Mouse (Mus musculus): ENCODE data around the gene Pmpca. TPM values are rescaled to one million over a fixed set of nuclear protein-coding genes. Genes with fewer than 3 reads are reported as not detected.

Pmpca gene
- 68.0 and 80.9 TPM in 2 replicates for polyA plus RNA-seq (2014; fragmentation: Nextera tagmentation; extraction: Ambion mirVana)

DNA sequence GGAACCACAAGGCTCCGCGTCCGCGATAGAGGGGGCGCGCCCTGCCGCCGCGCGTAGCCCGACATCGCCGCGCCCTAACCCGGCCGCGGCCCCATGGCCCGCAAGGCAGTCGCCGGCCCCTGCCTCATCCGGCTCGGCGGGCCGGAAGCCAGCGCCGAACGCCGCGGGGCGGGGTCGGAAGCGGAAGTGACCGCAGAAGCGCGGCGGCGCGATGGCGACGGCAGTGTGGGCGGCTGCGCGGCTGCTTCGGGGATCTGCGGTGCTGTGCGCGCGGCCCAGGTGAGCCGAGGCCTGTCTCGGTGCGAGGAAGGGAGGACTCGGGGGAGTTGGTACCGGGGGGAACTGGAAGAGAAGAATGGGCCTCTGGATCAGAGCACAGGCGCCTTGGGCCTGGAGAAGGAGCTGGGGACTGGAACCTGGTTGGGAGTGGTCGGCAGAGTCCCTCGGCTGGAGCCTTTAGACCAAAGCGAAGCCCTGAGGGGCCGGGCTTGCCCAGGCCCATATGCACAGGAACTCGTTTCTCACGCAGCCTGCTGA lies at the start of gene Pmpca, which contains the start of gene Entr1:
Gene Pmpca (plus strand): TSS at position 186 of the 537 bp plus-strand sequence.
Gene Entr1 (minus strand): TSS at position 163 of the 537 bp plus-strand sequence.
- Histone ChIP-seq H3K9ac (replicated peaks; ENCODE audit: low read length) (peak within 1 kb of the TSS; percentile 92), H3K27ac (replicated peaks; ENCODE audit: low read depth, low read length) (peak within 1 kb of the TSS; percentile 77), H3K27me3 (ENCODE audit: control insufficient read depth, insufficient read depth, low read length) (no peaks in the 10 kb centered on the region), H3K4me1 (ENCODE audit: control insufficient read depth, insufficient read depth, low read length) (peaks cover 12% of the 10 kb centered on the region), H3K9me3 (ENCODE audit: control insufficient read depth, low read length) (no peaks in the 10 kb centered on the region), H3K4me3 (replicated peaks; ENCODE audit: low read depth, low read length) (peak within 1 kb of the TSS; percentile 97), H3K36me3 (ENCODE audit: control insufficient read depth, insufficient read depth, low read length) (peaks cover 77% of the 10 kb centered on the region), H3K4me2 (ENCODE audit: low read length) (peak within 1 kb of the TSS; percentile 98)
- peak; percentile 96 for DNase-seq
- under 1% methylated on average over 60 of the region's 60 CpGs for WGBS
- peak; percentile 91 for ATAC-seq (ENCODE audit: low FRiP score, low TSS enrichment)

- H3K4me2 ChIP-seq (ENCODE audit: low read length): no peak overlapping the region
- no peak for DNase-seq
- WGBS: 95% methylated on average over 2 of the region's 2 CpGs
Observed at GRCm38 (mm10) chr2:26341510-26341981, 47.6 kb upstream of the Pmpca start.

GRCm38 (mm10) chr2:26342044-26342443 lies 47.1 kb upstream of the Pmpca start:
- H3K4me3 ChIP-seq (replicated peaks; ENCODE audit: low read depth, low read length): no peak overlapping the region
- no peaks in the 10 kb centered on the region for H3K27me3 ChIP-seq (ENCODE audit: control insufficient read depth, insufficient read depth, low read length)
- H3K9me3 ChIP-seq (ENCODE audit: control insufficient read depth, low read length): no peaks in the 10 kb centered on the region
- DNase-seq (peak; percentile 21), ATAC-seq (ENCODE audit: low FRiP score, low TSS enrichment) (no peak)
- H3K36me3 ChIP-seq (ENCODE audit: control insufficient read depth, insufficient read depth, low read length): peaks cover 88% of the 10 kb centered on the region
- H3K4me2 ChIP-seq (ENCODE audit: low read length): no peak overlapping the region
- H3K9ac ChIP-seq (replicated peaks; ENCODE audit: low read length): no peak overlapping the region
- WGBS: 92% methylated on average over 10 of the region's 10 CpGs
- H3K27ac ChIP-seq (replicated peaks; ENCODE audit: low read depth, low read length): peak overlapping the region; percentile 9; the same call in 1 of the 2 replicates
- H3K4me1 ChIP-seq (ENCODE audit: control insufficient read depth, insufficient read depth, low read length): no peaks in the 10 kb centered on the region

More at GRCm38 (mm10) chr2:26341510-26341981, 47.6 kb upstream of the Pmpca start:
- no peaks in the 10 kb centered on the region for H3K4me1 ChIP-seq (ENCODE audit: control insufficient read depth, insufficient read depth, low read length)
- H3K36me3 ChIP-seq (ENCODE audit: control insufficient read depth, insufficient read depth, low read length): peaks cover 83% of the 10 kb centered on the region
- H3K9ac ChIP-seq (replicated peaks; ENCODE audit: low read length): no peak overlapping the region
- peak overlapping the region; percentile 9; the same call in 1 of the 2 replicates for H3K27ac ChIP-seq (replicated peaks; ENCODE audit: low read depth, low read length)
- H3K4me3 ChIP-seq (replicated peaks; ENCODE audit: low read depth, low read length): no peak overlapping the region
- ATAC-seq (ENCODE audit: low FRiP score, low TSS enrichment): no peak
- H3K9me3 ChIP-seq (ENCODE audit: control insufficient read depth, low read length): no peaks in the 10 kb centered on the region
- H3K27me3 ChIP-seq (ENCODE audit: control insufficient read depth, insufficient read depth, low read length): no peaks in the 10 kb centered on the region

GRCm38 (mm10) chr2:26342609-26343490 lies 46.3 kb upstream of the Pmpca start:
- ATAC-seq (ENCODE audit: low FRiP score, low TSS enrichment): no peak
- no peaks in the 10 kb centered on the region for H3K27me3 ChIP-seq (ENCODE audit: control insufficient read depth, insufficient read depth, low read length)
- H3K9me3 ChIP-seq (ENCODE audit: control insufficient read depth, low read length): no peaks in the 10 kb centered on the region
- no peak overlapping the region for H3K4me3 ChIP-seq (replicated peaks; ENCODE audit: low read depth, low read length)
- WGBS: 84% methylated on average over 11 of the region's 11 CpGs
- peaks cover 96% of the 10 kb centered on the region for H3K36me3 ChIP-seq (ENCODE audit: control insufficient read depth, insufficient read depth, low read length)
- DNase-seq: no peak
- H3K27ac ChIP-seq (replicated peaks; ENCODE audit: low read depth, low read length): no peak overlapping the region
- H3K4me1 ChIP-seq (ENCODE audit: control insufficient read depth, insufficient read depth, low read length): no peaks in the 10 kb centered on the region
- no peak overlapping the region for H3K9ac ChIP-seq (replicated peaks; ENCODE audit: low read length)
- H3K4me2 ChIP-seq (ENCODE audit: low read length): no peak overlapping the region

- no peak overlapping the region for H3K4me3 ChIP-seq (replicated peaks; ENCODE audit: low read depth, low read length)
- DNase-seq (no peak), ATAC-seq (ENCODE audit: low FRiP score, low TSS enrichment) (no peak)
- no peak overlapping the region for H3K27ac ChIP-seq (replicated peaks; ENCODE audit: low read depth, low read length)
- H3K4me2 ChIP-seq (ENCODE audit: low read length): no peak overlapping the region
- peaks cover 19% of the 10 kb centered on the region for H3K4me1 ChIP-seq (ENCODE audit: control insufficient read depth, insufficient read depth, low read length)
- H3K9me3 ChIP-seq (ENCODE audit: control insufficient read depth, low read length): no peaks in the 10 kb centered on the region
- H3K36me3 ChIP-seq (ENCODE audit: control insufficient read depth, insufficient read depth, low read length): peaks cover 70% of the 10 kb centered on the region
- no peaks in the 10 kb centered on the region for H3K27me3 ChIP-seq (ENCODE audit: control insufficient read depth, insufficient read depth, low read length)
- 79% methylated on average over 6 of the region's 6 CpGs for WGBS
- no peak overlapping the region for H3K9ac ChIP-seq (replicated peaks; ENCODE audit: low read length)
Observed at GRCm38 (mm10) chr2:26348241-26348640, 40.9 kb upstream of the Pmpca start.

DNA sequence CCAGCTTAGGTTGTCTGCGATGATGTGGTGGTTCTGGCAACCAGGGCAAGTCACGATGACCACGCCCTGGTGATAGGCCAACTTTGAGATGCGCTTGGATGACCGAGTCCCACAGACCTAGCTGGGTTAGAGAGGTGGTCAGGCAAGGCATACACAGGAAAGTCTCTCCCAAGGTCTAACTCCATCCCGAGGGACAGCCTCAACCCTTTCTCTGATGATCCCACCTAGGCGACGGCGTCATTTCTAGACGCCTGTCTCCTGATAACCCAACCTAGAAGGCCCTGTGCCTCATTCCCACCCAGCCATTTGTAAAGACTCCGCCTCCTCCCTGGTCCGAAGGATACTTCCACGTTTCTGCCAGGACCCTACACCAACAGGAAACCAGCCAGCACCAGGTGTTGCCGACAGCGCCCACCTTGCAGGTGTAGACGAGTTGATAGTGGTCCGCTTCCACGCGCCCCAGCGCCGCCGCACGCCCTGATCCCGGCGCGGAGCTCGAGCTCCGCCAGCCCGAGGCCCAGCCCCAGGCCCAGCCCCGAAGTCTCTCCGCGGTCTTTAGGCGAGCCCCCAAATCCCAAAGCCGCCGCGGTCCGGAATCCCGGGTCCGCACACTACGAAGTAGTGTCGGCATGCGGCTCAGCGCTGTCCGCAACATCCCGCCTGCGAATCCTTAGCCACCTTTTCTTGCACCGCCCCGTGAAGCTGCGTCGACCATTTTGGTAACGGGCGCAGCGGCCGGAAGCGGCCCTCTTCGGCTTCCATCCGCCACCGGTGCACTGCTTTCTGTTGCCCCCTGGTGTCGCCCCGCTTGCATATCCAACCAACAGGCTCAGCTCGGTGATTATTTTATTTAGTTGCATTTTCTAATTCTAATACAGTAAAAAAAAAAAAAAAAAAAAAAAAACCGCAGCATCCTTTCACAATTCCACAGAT lies 37.5 kb upstream of the Pmpca start, which contains the start of gene Dnlz:
Gene Dnlz (minus strand): TSS at position 753 of the 933 bp plus-strand sequence.
- ATAC-seq (ENCODE audit: low FRiP score, low TSS enrichment): peak; percentile 85
- 2% methylated on average over 62 of the region's 62 CpGs for WGBS
- Histone ChIP-seq H3K36me3 (ENCODE audit: control insufficient read depth, insufficient read depth, low read length) (peaks cover 39% of the 10 kb centered on the region), H3K27ac (replicated peaks; ENCODE audit: low read depth, low read length) (peak within 1 kb of the TSS; percentile 91), H3K9me3 (ENCODE audit: control insufficient read depth, low read length) (no peaks in the 10 kb centered on the region), H3K4me3 (replicated peaks; ENCODE audit: low read depth, low read length) (peak within 1 kb of the TSS; percentile 80), H3K9ac (replicated peaks; ENCODE audit: low read length) (peak within 1 kb of the TSS; percentile 92), H3K4me2 (ENCODE audit: low read length) (peak within 1 kb of the TSS; percentile 82), H3K4me1 (ENCODE audit: control insufficient read depth, insufficient read depth, low read length) (peaks cover 20% of the 10 kb centered on the region), H3K27me3 (ENCODE audit: control insufficient read depth, insufficient read depth, low read length) (no peaks in the 10 kb centered on the region)
- DNase-seq: peak; percentile 97

DNA sequence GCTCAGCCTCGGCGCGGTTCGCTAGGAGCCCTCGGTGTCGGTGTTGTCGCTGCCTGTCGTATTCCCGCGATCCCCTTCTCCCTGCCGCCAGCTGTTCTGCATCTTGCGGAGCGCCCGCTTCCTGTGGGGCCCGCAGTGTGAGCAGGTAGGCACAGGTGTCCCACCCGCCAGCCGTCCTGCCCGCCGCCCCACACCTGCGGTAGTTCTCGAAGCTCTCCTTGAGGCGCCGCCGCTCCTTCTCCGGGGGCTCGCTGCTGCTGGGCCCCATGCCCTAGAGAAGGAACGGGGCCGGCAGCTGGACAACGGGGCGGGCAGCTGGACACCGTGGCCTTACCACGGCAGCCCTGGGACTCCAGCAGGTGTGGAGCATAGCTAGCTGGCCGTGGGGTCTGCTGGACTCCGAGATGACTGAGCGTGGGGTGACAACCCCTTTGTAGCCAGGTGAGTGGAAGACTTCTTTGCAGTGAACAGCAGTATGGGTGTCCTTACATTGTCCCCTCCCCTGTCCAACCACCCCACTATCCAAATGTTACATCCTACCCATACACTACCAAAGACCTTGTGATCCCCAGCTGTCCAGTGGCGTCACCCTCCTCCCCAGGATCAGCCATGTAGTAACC lies 36.7 kb upstream of the Pmpca start:
- Histone ChIP-seq H3K36me3 (ENCODE audit: control insufficient read depth, insufficient read depth, low read length) (peaks cover 31% of the 10 kb centered on the region), H3K4me3 (replicated peaks; ENCODE audit: low read depth, low read length) (peak overlapping the region; percentile 80), H3K9me3 (ENCODE audit: control insufficient read depth, low read length) (no peaks in the 10 kb centered on the region), H3K27ac (replicated peaks; ENCODE audit: low read depth, low read length) (peak overlapping the region; percentile 91), H3K27me3 (ENCODE audit: control insufficient read depth, insufficient read depth, low read length) (no peaks in the 10 kb centered on the region), H3K4me2 (ENCODE audit: low read length) (peak overlapping the region; percentile 82), H3K4me1 (ENCODE audit: control insufficient read depth, insufficient read depth, low read length) (peaks cover 20% of the 10 kb centered on the region), H3K9ac (replicated peaks; ENCODE audit: low read length) (peak overlapping the region; percentile 92)
- ATAC-seq (ENCODE audit: low FRiP score, low TSS enrichment): peak; percentile 53
- 2% methylated on average over 36 of the region's 36 CpGs for WGBS
- no peak for DNase-seq

All from midbrain, embryonic 14.5 days (tissue).